Mouse (Mus musculus) kidney, adult 2 months (tissue): ENCODE data around the gene 1110008P14Rik. TPM values are rescaled to one million over a fixed set of nuclear protein-coding genes. Genes with fewer than 3 reads are reported as not detected.
A peak's percentile ranks its signal among the peaks of the same experiment; 100 is the strongest.

Experiments
- DNase-seq: peaks from one replicate; pipeline ENCODE4 v3.0.0; 2021
- H3K27ac ChIP-seq: fragments of 200-500 bp; 2 replicates; pipeline ENCODE4 v1.5.1; 2012; ENCODE audit warnings: low read depth, low read length, control low read depth, inconsistent platforms; ENCODE audit not compliant: insufficient read depth
- H3K27me3 ChIP-seq: fragments of 200-500 bp; replicated peaks from 2 replicates; pipeline ENCODE4 v1.6.1; 2012; ENCODE audit warnings: mild to moderate bottlenecking, moderate library complexity, low read length, inconsistent platforms; ENCODE audit not compliant: control insufficient read depth, insufficient read depth
- H3K36me3 ChIP-seq: fragments of 200-500 bp; 2 replicates; pipeline ENCODE4 v1.6.1; 2012; ENCODE audit warnings: mild to moderate bottlenecking, moderate library complexity, low read length, inconsistent platforms; ENCODE audit not compliant: control insufficient read depth, insufficient read depth
- H3K4me1 ChIP-seq: fragments of 200-500 bp; 2 replicates; pipeline ENCODE4 v1.6.1; 2011; ENCODE audit warnings: low read length; ENCODE audit not compliant: control insufficient read depth, insufficient read depth
- H3K4me3 ChIP-seq: fragments of 200-500 bp; 2 replicates; pipeline ENCODE4 v1.5.1; 2011; ENCODE audit warnings: mild to moderate bottlenecking, low read depth, low read length, control low read depth; ENCODE audit not compliant: insufficient read depth
- CTCF ChIP-seq: fragments of 200-500 bp; conservative IDR thresholded peaks from 2 replicates; pipeline ENCODE4 v1.5.1; 2011; ENCODE audit warnings: low read depth, mild to moderate bottlenecking, control low read depth, low read length, moderate library complexity, mixed read lengths; ENCODE audit not compliant: insufficient read depth, insufficient read length
- POLR2A ChIP-seq: fragments of 200-500 bp; IDR thresholded peaks from one replicate; pipeline ENCODE4 v1.6.1; 2011; ENCODE audit warnings: low read depth, low read length, control low read depth
- WGBS: fragments of 180-500 bp; shearing (Covaris S2); methylation state at CpG from one replicate; pipeline ENCODE4 v1.1.7; 2018; 5-methylcytosine and 5-hydroxymethylcytosine counted together
- polyA plus RNA-seq: library from polyadenylated mRNA; depleted of rRNA; stranded (reverse); fragments of >200 nt; gene quantifications from 2 replicates; pipeline ENCODE4 v1.2.3, GENCODE M21; 2012

1110008P14Rik gene
- polyA plus RNA-seq, 1 experiment, result 182 TPM

DNA sequence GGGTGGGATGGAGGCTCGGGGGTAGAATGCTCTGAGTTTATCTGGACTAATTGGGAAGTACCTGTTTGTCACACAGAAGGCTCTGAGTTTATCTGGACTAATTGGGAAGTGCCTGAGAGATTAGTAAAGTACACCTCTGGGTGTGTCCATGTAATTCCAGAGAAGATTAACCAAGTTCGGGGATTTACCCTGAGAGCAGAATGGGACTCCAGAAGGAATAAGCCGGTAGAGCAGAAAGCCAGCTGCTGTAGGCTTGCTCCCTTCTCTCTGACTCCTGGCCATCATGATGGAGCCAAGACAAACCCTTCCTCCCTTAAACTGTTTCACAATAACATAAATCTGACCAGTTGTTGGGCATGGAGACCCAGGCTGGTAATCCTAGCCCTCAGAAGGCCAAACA, 43.1 kb upstream of the 1110008P14Rik start:
- Histone ChIP-seq H3K27ac (peak overlapping the region; percentile 80), H3K27me3 (no peaks in the 10 kb centered on the region), H3K36me3 (no peaks in the 10 kb centered on the region), H3K4me3 (no peak overlapping the region), H3K4me1 (peaks cover 30% of the 10 kb centered on the region; the same call in 1 of the 2 replicates)
- no peak for TF ChIP-seq CTCF
- TF ChIP-seq POLR2A, result no peak
- DNase-seq, result peak; percentile 30
- WGBS, result 28% methylated on average over 3 of the region's 3 CpGs

DNA sequence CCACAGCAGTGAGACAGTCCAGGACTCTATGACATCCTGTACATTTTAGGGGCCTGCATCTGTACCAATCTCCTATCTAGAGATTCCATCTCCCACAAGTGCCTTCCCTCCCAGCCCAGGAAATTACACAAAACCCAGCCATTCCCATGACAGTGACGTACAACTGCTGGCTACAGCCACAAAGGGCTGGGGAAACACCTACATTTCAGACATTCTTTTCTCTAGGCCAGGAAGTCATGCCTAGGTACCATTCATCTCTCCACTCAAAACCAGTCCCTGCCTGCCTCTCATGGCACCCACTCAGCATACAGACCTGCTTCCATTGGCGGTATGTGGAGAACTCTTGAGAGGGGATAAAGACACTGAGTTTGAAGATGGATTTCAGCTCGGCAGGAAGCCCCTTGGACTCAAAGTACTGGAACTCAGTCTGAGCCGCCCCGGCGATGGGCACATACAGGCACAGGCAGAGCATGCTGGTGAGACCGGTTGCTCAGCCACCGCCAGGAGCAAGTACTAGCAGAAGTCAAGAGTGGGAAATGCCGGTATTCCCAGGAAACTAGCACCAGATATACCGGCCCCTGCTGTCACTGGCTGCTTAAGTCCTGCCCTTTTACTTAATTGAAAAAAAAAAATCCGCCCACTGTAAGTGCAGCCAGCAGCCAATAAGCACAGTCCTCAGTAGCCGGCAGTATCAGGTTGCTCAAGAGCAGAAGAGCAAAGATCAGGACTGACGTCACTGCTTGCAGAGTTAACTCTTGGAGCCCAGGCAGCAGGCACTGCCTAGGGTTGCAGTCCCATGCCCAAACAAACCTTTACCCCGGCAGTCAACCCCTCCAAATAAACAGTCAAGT, 42.0 kb upstream of the 1110008P14Rik start:
- WGBS, result 3% methylated on average over 14 of the region's 14 CpGs
- peak overlapping the region; percentile 63 for H3K4me3 ChIP-seq
- peak; percentile 96 for DNase-seq
- H3K27me3 ChIP-seq, result no peaks in the 10 kb centered on the region
- H3K4me1 ChIP-seq, result peaks cover 32% of the 10 kb centered on the region
- H3K27ac ChIP-seq, result peak overlapping the region; percentile 93
- H3K36me3 ChIP-seq, result peaks cover 2% of the 10 kb centered on the region; the same call in 1 of the 2 replicates
- TF ChIP-seq POLR2A (peak; percentile 92), CTCF (peak; percentile 6; the same call in 1 of the 2 replicates)

DNA sequence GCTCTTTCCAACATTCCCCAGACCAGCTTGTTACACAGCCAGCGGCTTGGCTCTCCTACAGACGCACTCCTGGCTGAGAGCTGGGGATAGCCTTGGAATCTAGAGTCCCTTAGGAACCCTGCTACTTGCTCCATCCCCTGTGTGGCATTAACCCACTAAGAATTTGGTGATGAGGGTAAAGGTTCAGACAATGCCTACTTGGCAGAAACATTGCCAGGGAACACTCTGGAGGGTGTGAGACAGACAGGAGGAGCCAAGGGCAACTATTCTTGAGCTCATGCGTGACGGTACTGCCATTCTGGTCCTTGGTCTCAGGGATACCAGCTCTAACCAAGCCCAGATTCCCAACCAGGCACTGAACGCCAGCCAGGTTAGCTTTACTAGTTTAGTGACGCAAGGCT, 40.1 kb upstream of the 1110008P14Rik start:
- 59% methylated on average over 6 of the region's 6 CpGs for WGBS
- Histone ChIP-seq H3K4me3 (peak overlapping the region; percentile 63; the same call in 1 of the 2 replicates), H3K36me3 (peaks cover 3% of the 10 kb centered on the region; the same call in 1 of the 2 replicates), H3K4me1 (peaks cover 40% of the 10 kb centered on the region), H3K27me3 (no peaks in the 10 kb centered on the region), H3K27ac (peak overlapping the region; percentile 93)
- TF ChIP-seq CTCF (0 out of 2 replicates have a peak, but pooled peaks have one; percentile 0), POLR2A (no peak)
- DNase-seq, result peak; percentile 93

DNA sequence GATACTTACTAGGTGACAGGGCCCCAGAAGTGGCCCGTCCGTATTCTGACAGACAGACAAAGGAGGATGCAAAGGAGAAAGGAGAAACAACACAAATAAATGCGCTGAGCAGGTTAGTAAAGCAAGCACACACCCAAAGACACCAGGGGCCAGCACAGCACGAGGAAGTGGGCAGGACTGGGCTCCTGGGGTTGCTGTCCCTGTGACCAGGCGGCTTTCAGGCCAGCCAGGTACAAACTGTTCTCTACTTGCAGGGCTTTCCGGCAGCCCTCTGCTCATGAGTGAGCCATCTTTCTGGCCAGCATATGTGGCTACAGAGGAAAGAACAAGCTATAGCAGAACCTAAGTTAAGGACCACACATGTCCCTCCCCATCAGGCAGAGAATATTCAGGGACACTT, 38.9 kb upstream of the 1110008P14Rik start:
- no peak for DNase-seq
- peak overlapping the region; percentile 86 for H3K27ac ChIP-seq
- WGBS, result 50% methylated on average over 6 of the region's 6 CpGs
- H3K4me3 ChIP-seq, result no peak overlapping the region
- peaks cover 43% of the 10 kb centered on the region for H3K4me1 ChIP-seq
- H3K27me3 ChIP-seq, result no peaks in the 10 kb centered on the region
- H3K36me3 ChIP-seq, result peaks cover 10% of the 10 kb centered on the region
- no peak for TF ChIP-seq CTCF
- TF ChIP-seq POLR2A, result no peak

DNA sequence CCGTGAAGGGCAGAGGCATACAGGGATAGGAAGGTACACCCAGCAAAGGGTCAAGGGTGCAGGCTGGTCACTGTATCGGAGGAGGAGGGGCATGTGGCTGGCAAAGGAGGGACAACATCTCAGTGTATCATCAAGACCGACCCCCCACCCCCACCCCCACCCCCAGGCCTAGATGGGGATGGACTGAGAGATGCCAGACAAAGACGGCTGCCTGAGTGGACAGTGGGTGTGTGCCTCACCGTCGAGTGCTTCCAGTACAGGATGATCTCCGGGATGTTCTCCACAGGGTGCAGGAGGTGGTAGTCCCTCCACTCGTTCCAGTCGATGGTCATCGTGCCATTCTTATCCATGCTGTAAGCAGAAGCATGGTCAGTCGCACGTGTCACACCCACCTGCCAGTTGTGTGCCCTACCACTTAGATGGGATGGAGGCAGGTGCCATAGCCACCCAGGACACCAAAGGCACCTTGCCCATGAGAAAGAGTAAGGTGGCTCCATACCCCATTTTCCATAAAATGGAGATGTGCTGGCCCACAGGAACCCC, 38.4 kb upstream of the 1110008P14Rik start:
- 53% methylated on average over 12 of the region's 12 CpGs for WGBS
- Histone ChIP-seq H3K27ac (peak overlapping the region; percentile 97), H3K36me3 (peaks cover 10% of the 10 kb centered on the region), H3K4me1 (peaks cover 46% of the 10 kb centered on the region), H3K27me3 (no peaks in the 10 kb centered on the region), H3K4me3 (no peak overlapping the region)
- TF ChIP-seq CTCF, result no peak
- TF ChIP-seq POLR2A, result no peak
- no peak for DNase-seq

DNA sequence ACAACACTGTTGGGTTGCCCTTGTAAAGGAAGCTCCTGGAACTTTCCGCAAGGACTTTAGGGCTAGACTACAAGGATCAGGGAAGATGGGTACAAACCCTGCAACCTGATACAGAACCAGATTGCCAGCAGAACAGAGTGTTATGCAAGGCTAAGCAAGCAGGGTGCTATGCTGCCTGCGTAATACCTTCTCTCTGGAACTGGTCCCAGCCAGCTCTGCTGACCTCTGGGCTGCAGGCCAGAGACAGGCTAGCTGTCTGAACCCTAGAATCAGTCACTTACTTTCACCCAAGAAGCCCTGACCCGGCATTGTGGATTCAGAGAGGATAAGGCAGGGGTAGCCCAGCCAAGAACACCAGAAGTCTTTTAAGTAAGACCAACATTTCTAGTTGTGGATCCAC, 37.6 kb upstream of the 1110008P14Rik start:
- Histone ChIP-seq H3K36me3 (peaks cover 10% of the 10 kb centered on the region), H3K27ac (peak overlapping the region; percentile 97), H3K27me3 (no peaks in the 10 kb centered on the region), H3K4me3 (no peak overlapping the region), H3K4me1 (peaks cover 39% of the 10 kb centered on the region)
- 40% methylated on average over 3 of the region's 3 CpGs for WGBS
- DNase-seq, result peak; percentile 97
- TF ChIP-seq POLR2A, result no peak
- TF ChIP-seq CTCF, result no peak
